Mouse (Mus musculus) cerebellum, adult 18-20 months (tissue): ENCODE data around the gene Helz.
A peak's percentile ranks its signal among the peaks of the same experiment; 100 is the strongest.
"Not testable (repeated sequence)": the region's sequence is repeated elsewhere in the genome, so short reads cannot be mapped to it uniquely, and the experiment has no call there.

Source experiments
- DNase-seq, 2 experiments: peaks; one replicate each; pipeline ENCODE4 v3.0.0; 2021

Gene Helz

GRCm38 (mm10) chr11:107547351-107548203 lies at the start of gene Helz:
TSS of gene Helz (plus strand) at chr11:107547930.
- DNase-seq, result peak; percentile 51 to 67

GRCm38 (mm10) chr11:107502801-107503200 lies 44.9 kb upstream of the Helz start:
- DNase-seq, result no peak

GRCm38 (mm10) chr11:107504364-107504763 lies 43.4 kb upstream of the Helz start:
- not testable (repeated sequence) for DNase-seq

- DNase-seq, result no peak
Measured at GRCm38 (mm10) chr11:107506260-107506659, 41.5 kb upstream of the Helz start.

GRCm38 (mm10) chr11:107509631-107510338 lies 37.9 kb upstream of the Helz start:
- DNase-seq, result no peak

GRCm38 (mm10) chr11:107510362-107511269 lies 37.1 kb upstream of the Helz start:
- no peak for DNase-seq

GRCm38 (mm10) chr11:107511954-107512353 lies 35.8 kb upstream of the Helz start:
- DNase-seq, result peak; percentile 49 to 72

- DNase-seq, result no peak
Measured at GRCm38 (mm10) chr11:107513047-107513446, 34.7 kb upstream of the Helz start.

- DNase-seq, result no peak
Measured at GRCm38 (mm10) chr11:107516387-107516786, 31.3 kb upstream of the Helz start.

- DNase-seq, result no peak
Measured at GRCm38 (mm10) chr11:107518645-107519429, 28.9 kb upstream of the Helz start.

- DNase-seq, result no peak
Measured at GRCm38 (mm10) chr11:107521153-107521552, 26.6 kb upstream of the Helz start.

GRCm38 (mm10) chr11:107524966-107525365 lies 22.8 kb upstream of the Helz start:
- DNase-seq, result no peak

GRCm38 (mm10) chr11:107527632-107528031 lies 20.1 kb upstream of the Helz start:
- no peak for DNase-seq

- DNase-seq, result no peak
Measured at GRCm38 (mm10) chr11:107529320-107529719, 18.4 kb upstream of the Helz start.

GRCm38 (mm10) chr11:107531445-107531844 lies 16.3 kb upstream of the Helz start:
- no peak for DNase-seq

- DNase-seq, result no peak
Measured at GRCm38 (mm10) chr11:107532271-107532670, 15.5 kb upstream of the Helz start.

GRCm38 (mm10) chr11:107538994-107539393 lies 8.7 kb upstream of the Helz start:
- DNase-seq, result no peak

GRCm38 (mm10) chr11:107540339-107540738 lies 7.4 kb upstream of the Helz start:
- DNase-seq, result no peak

GRCm38 (mm10) chr11:107545747-107546476 lies 1.8 kb upstream of the Helz start:
- DNase-seq, result peak in 1 of 2 experiments; percentile 9

- DNase-seq, result peak; percentile 54 to 56
Measured at GRCm38 (mm10) chr11:107546667-107547301, 946 bp upstream of the Helz start.
